Mouse (Mus musculus) urinary bladder, adult 18-20 months (tissue): ENCODE data around the gene Trcg1.
"Not testable (repeated sequence)": the region's sequence is repeated elsewhere in the genome, so short reads cannot be mapped to it uniquely, and the experiment has no call there.

ENCODE experiments used
- DNase-seq, 2 experiments: peaks; one replicate each; pipeline ENCODE4 v3.0.0; 2022; ENCODE audit warnings: low spot score in 2 of 2, mixed read lengths in 2 of 2

Gene Trcg1

GRCm38 (mm10) chr9:57236256-57236655, at the start of gene Trcg1:
TSS of gene Trcg1 (plus strand) at chr9:57236556.
- no peak for DNase-seq

- DNase-seq = no peak
Observed at GRCm38 (mm10) chr9:57196708-57197107, 39.6 kb upstream of the Trcg1 start.

GRCm38 (mm10) chr9:57197414-57197813, 38.9 kb upstream of the Trcg1 start:
- DNase-seq = no peak

- DNase-seq = no peak
Observed at GRCm38 (mm10) chr9:57202981-57203380, 33.4 kb upstream of the Trcg1 start.

- DNase-seq = peak in 1 of 2 experiments; percentile 34
Observed at GRCm38 (mm10) chr9:57203571-57203970, 32.8 kb upstream of the Trcg1 start.

- no peak for DNase-seq
Observed at GRCm38 (mm10) chr9:57206896-57207295, 29.5 kb upstream of the Trcg1 start.

- peak in 1 of 2 experiments; percentile 18 for DNase-seq
Observed at GRCm38 (mm10) chr9:57209316-57209715, 27.0 kb upstream of the Trcg1 start.

- no peak for DNase-seq
Observed at GRCm38 (mm10) chr9:57212448-57213222, 23.7 kb upstream of the Trcg1 start.

GRCm38 (mm10) chr9:57214500-57214899, 21.9 kb upstream of the Trcg1 start:
- no peak for DNase-seq

- no peak for DNase-seq
Observed at GRCm38 (mm10) chr9:57217220-57217619, 19.1 kb upstream of the Trcg1 start.

- DNase-seq = no peak
Observed at GRCm38 (mm10) chr9:57218776-57219175, 17.6 kb upstream of the Trcg1 start.

GRCm38 (mm10) chr9:57219511-57219910, 16.8 kb upstream of the Trcg1 start:
- no peak for DNase-seq

GRCm38 (mm10) chr9:57220356-57220755, 16.0 kb upstream of the Trcg1 start:
- peak in 1 of 2 experiments; percentile 39 for DNase-seq

GRCm38 (mm10) chr9:57223341-57223740, 13.0 kb upstream of the Trcg1 start:
- DNase-seq = no peak

GRCm38 (mm10) chr9:57225780-57226627, 10.4 kb upstream of the Trcg1 start:
- DNase-seq = no peak

GRCm38 (mm10) chr9:57226628-57227122, 9.7 kb upstream of the Trcg1 start:
- not testable (repeated sequence) for DNase-seq

GRCm38 (mm10) chr9:57227203-57227602, 9.2 kb upstream of the Trcg1 start:
- DNase-seq = no peak

GRCm38 (mm10) chr9:57228186-57228585, 8.2 kb upstream of the Trcg1 start:
- DNase-seq = no peak

GRCm38 (mm10) chr9:57229726-57230125, 6.6 kb upstream of the Trcg1 start:
- DNase-seq = no peak

GRCm38 (mm10) chr9:57230146-57230783, 6.1 kb upstream of the Trcg1 start:
- DNase-seq = no peak

- DNase-seq = no peak
Observed at GRCm38 (mm10) chr9:57231536-57232255, 4.7 kb upstream of the Trcg1 start.
